Mouse (Mus musculus) embryonic fibroblast, embryonic 13.5 days (primary cell): ENCODE results near the gene Ssx2ip.

Experiments
- CTCF ChIP-seq: IDR thresholded peaks from 2 replicates; pipeline ENCODE4 v1.5.1; 2011; ENCODE audit warnings: mild to moderate bottlenecking, control low read depth, low read length, moderate library complexity, borderline replicate concordance; ENCODE audit not compliant: insufficient read depth
- POLR2A ChIP-seq: IDR thresholded peaks from 2 replicates; pipeline ENCODE4 v1.6.1; 2011; ENCODE audit warnings: low read depth, mild to moderate bottlenecking, control low read depth, low read length, moderate library complexity

GRCm38 (mm10) chr3:146482044-146482443 lies 77.6 kb downstream of the Ssx2ip start:
- TF ChIP-seq POLR2A (no peak), CTCF (no peak)
